Mouse (Mus musculus) adrenal gland, postnatal 4 days (tissue): ENCODE measurements around the gene Otos. TPM values are rescaled to one million over a fixed set of nuclear protein-coding genes. Genes with fewer than 3 reads are reported as not detected.

Source experiments
- DNase-seq, 2 experiments: peaks; one replicate each; pipeline ENCODE4 v3.0.0; 2021 to 2022; ENCODE audit warnings: low spot score in 2 of 2, mixed read lengths in 2 of 2
- long read RNA-seq, 2 experiments: library from polyadenylated mRNA; stranded (forward); transcript quantifications; one replicate each; pipeline ENCODE4 v2.0.0; 2021
- total RNA-seq, 2 experiments: library from RNA; stranded (reverse); gene quantifications; 2 replicates each; pipeline ENCODE4 v1.2.3; 2021

Gene Otos
- total RNA-seq = under 1 TPM; 0.34 to 0.59 TPM
- long read RNA-seq, experiment 1, partial matches to known transcripts = 0 of 2 reads
- long read RNA-seq, experiment 1, other reads (novel, unspliced or antisense) = 0 of 2 reads
- long read RNA-seq, experiment 2, partial matches to known transcripts = 0 of 1 reads
- long read RNA-seq, experiment 2, other reads (novel, unspliced or antisense) = 1 of 1 reads

- DNase-seq = peak; percentile 51 to 52
These were observed at the start of gene Otos for GRCm38 (mm10) chr1:92648673-92649072. TSS of gene Otos (minus strand) at chr1:92648841.

DNA sequence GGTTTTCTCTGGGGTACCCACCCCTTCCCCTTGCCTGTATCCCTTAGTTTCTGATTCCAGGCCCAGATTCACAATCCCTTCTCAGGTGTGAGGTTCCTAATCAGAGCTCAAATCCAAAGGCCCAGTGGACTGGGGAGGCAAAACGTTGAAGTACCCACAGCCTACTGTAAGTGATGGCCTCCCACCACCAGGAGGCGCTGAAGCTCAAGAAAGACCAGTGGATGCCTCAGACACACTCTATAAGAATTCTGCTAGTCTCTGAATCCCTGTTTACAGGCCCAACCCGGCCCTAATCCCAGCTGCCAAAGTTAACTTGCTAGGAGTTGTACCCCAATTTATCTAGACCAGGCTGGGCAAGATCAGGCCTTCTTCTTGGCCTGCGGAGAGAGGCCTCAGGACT, 48.2 kb upstream of the Otos start:
- peak; percentile 45 to 78 for DNase-seq

GRCm38 (mm10) chr1:92695751-92696150, 47.1 kb upstream of the Otos start:
- DNase-seq = no peak

DNA sequence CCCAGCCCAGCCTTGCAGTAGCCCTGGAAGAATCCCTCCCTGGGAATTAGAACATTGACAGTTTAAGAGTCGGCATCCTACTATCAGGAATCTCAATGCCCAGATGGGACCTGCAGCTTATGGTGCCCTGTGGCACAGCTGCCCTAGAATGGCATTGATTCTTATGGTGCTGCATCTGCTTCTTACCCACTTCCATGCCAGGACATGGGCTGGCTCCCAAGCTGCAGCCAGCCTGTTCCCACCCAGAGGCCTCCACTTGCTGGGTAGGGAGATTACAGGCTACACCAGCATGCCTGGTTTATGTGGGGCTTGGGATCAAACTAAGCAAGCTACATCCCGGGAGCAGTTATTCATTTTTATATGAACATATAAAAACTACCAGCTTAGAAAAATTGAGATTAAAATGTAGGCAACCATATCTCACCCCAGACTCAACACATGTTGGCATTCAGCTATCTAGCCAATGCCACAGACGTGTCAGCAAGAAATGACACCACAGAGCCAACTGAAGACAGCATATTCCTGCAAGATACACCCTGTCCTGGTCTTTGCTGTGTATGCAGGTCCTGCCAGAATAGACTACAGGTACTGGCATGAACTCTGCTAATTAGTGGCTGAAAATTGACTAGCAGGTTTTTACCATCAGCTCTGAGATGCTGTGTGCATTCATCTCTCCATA, 42.7 kb upstream of the Otos start:
- no peak for DNase-seq

- DNase-seq = no peak
These were observed 38.4 kb upstream of the Otos start for GRCm38 (mm10) chr1:92686994-92687393.

- no peak for DNase-seq
These were observed 34.5 kb upstream of the Otos start for GRCm38 (mm10) chr1:92683151-92683550.

DNA sequence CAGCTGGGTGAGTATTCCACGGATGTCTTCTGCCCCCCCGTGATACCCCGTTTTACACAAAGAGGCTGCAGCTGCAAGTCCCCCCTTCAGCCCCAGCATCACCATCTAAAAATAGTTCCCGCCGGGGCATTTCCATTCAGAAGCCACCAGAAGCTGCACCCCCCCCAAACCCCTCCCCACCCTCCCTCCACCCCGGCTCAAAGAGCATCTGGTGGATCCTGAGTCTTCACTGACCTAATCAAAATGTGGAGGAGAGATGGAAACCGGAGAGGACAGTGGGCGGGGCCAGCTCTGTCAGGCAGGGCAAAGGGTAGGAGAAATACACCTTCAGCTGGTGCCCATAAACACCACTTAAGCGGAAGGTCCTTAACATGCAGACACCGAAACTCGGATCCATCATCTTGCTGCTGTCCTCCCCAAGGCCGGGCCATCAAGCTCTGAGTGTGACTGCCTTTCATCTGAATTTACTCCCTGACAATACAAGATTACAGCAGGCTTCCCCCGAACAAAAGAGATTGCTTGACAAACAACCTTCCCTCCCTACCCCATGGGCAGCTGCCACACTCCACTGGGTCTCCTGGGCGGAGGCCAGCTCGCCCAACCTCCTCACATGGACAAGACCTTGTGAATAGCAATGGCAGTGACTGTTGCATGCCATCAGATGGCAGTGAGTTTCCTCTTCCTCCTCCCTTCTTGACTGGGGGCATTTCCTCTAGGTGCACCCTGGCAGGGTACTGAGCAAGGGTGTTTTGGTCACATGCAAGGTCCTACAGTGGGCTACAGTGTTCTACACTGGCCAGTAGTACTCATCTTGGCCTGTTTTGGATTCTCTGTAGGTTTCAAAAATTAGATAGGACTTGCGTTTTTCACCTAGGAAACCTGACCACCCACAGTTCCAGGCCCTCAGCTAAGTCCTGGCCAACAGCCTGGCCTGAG, 32.3 kb upstream of the Otos start:
- DNase-seq = no peak

DNA sequence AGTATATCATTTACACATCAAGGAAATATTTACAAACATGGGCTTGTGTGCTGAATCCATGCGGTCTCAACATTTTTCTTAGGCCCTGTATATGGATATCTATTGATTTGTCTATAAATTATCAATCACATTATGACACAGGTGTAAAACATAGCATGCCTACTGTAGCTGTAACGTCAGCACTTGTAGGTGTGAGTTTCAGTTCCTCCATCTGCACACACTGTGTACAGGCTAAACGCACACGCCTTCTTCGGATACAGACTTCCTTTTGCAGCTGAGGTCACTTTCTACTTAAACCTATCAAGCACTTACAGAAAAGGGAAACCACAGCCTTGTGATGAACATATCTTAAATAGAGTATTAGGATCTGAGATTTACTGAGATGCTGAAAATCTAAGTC, 30.1 kb upstream of the Otos start:
- no peak for DNase-seq

GRCm38 (mm10) chr1:92676676-92676975, 28.0 kb upstream of the Otos start:
- DNase-seq = no peak

DNA sequence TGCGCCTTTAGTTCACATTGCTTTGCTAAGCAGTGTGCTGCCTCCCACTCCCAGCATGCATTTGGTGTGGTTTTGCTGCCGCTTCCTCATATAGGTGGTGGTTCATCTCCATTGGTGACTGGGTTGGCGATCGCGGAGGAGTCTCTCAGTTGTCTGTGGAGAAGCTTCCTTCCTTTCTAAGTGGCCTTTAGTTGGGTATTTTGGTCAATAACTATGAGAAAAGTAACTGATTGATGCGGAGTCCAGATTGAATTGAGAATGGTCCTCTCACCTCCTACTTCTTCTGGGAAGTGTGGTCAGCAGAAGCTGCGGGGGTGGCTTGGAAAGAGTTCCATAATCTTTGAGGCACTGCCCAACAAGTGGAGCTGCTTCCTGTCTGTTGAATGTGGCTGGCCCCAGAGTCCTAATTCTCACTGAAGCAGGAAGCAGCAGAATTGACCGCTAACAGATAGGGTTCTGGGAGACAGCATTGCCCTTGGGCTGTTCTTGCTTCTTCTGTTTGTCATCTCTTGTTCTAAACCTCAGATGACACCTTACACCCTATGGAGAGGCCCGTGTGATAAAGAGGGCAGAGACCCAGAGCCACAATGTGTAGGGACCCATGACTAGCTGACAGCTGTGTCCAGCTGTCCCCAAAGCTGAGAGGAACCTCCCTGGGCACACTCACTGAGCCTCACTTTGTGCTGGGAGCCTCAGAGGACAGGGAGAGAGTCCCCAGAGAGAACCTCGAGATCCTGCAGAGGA, 27.5 kb upstream of the Otos start:
- DNase-seq = no peak

DNA sequence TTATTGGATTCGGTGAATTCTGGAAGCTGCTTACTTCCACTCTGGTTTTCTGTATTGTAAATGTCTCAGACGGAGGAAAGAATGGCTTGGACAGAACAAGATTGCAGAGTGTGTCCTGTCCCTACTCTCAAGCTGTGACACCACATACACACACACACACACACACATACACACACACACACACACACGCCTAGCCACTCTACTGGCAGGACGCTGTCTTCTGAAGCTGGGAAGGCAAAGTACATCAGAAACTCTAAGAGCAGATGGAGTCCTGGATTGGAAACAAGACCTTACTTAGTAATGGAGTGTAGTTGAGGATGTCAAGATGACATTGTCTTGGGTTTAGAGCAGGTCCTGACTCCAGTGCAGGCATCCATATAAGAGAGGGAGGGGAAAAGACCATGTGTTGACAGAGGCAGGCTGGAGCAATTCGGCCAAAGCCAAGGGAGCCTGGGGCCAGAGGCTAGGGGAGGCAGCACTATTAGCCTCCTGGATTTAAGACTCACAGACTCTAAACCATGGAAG, 24.7 kb upstream of the Otos start:
- DNase-seq = no peak

- DNase-seq = no peak
These were observed 22.7 kb upstream of the Otos start for GRCm38 (mm10) chr1:92671326-92671725.

GRCm38 (mm10) chr1:92669430-92669829, 20.8 kb upstream of the Otos start:
- DNase-seq = no peak

- no peak for DNase-seq
These were observed 18.5 kb upstream of the Otos start for GRCm38 (mm10) chr1:92667106-92667505.

DNA sequence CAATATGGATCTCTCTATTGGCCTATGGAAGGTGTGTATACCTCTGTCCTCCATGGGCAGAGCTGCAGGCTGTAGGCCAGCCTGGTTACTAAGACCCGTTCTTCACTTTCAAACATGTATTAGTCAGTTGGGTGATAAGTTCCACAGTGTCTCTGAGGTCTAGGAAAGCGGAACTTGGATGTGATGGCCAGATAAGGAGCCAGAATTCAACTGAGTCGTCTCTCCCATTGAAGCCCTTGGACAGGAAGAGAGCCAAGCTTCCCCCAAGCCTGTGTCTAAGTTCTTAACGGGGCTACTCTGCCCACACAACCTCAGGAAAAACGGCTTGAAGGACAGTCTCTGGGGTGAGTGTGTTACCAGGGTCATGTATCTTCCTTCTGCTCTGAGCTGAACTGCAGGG, 10.8 kb upstream of the Otos start:
- DNase-seq = no peak

DNA sequence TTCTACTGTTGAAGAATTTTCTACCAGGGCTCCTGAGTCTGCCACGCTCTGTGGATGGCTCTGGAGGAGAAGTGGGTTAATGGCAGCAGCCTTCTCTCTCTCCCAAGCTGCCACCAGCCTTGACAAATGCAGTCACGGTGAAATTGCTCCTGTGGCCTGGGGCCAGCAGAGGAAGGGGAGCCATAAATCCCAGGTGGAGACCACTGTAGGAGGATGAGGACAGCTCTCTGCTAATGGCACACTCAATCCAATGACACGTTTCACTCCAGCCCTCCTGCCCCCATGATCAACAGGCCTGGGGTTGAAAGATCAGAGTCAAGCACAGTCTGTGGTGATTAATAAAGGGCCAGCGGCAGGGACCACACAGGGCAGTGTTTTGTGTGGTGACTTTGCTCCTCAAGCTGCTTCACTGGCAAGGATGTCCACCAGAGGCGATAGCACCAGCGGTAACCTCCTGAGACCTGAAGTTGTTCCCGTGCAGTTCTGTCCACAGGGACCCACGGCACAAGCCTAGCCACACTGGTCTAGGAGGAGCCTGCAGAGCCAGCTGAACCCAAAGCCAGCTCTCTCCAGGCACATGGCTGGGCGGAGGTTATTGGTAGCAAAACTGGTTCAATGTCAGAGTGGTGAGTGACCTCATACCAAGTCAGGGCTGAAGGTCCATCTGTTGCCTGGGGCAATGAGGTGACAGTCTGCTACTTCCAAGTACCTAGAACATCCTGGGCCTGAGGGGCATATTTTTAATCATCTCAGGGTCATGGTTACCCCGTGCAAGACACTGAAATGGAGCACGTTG, 8.6 kb upstream of the Otos start:
- DNase-seq = no peak

DNA sequence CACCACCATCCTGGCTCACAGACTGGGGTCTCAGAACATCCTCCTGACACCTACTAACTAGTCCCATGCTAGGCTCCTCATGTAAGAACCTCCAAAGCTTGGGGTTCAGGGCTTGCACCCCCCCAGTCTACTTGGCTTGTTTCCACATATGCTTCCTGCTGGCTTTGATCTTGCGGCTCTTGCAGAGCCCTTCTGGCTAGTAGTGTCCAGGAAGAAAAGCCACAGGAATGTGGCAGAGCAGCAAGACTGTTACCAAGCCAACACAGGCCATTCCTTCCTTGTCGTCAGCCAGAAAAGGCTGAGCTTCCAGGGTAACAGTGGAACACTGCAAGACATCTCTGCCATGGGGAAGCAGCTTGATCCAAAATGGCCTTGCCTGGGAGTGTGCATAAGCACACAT, 6.0 kb upstream of the Otos start:
- no peak for DNase-seq

DNA sequence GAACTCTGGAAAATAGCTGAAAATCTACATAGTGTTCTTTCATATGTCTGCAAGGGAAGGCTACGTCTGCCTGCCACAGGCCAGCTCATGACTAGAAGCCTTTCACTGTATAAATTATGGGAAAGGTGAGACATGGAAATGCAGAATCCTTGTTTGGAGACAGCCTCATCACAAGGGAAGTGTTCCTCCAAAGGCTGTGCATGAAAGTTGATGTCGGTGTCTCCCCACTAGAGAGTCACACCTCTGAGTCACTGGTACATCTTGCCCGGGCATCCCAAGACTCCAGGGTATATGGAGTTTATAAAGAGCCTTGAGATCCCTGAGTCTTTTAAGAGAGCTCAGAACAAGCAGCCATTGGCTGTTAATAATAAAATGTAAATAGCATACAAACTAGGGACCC, 4.5 kb upstream of the Otos start:
- DNase-seq = no peak

DNA sequence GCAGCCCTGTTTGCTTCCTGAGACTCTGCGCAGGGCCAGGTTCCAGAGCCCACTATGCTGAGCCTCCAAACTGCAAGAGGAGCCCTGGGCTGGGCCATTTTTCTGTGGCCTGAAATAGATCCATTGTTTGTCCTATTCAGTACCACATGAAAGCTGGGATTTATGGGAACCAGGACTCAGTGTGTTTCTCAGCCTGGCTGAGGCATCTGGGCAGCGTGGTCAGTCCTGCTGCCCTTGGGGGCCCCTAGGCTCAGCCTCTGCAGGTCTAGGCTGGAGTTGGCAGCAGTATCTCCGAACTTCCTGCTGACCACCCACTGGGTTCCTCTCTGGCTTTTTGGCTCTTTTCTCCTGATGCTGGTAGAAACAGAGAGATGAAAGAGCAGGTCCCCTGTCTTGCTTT, 2.8 kb upstream of the Otos start:
- no peak for DNase-seq

DNA sequence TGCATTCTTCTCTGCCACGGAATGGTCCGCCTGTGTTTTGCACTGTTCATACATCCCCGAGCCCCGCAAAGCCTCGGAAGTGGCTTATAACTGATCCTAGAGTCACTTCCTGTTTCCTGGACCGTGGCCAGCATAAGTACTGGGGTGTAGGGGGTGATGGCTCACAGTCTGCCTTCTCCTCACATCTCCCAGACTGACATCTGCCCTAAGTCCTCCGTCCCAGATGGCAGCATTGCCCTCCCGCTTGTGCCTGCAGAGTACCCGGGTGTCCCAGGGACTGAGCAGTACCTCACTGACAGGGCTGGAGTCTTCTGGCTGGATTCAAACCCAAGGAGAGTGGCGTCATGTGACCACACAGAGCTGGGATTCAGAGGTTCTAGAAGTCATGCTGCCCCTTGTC, 444 bp downstream of the Otos start:
- no peak for DNase-seq

DNA sequence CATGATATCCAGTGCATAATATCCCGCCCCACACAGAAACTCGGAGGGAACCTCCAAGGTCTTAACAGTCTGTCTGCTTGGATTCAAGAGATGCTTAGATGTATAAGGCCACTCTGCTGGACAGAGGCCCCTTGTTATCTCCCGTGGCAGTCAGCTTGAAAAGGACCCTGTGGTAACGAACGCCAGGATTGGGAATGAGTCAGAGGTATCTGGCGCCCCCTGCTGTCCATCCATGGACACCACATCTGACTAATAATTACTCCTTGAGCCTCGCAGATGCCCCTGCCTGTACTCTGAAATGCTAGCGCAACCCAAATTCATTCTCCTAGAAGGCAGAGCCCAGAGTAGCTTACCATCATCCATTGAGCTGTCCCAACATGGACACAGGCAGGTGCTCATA, 889 bp downstream of the Otos start:
- DNase-seq = peak; percentile 49 to 70
